Mouse (Mus musculus) hindbrain, embryonic 13.5 days (tissue): ENCODE results near the gene 4930430F08Rik. TPM values are rescaled to one million over a fixed set of nuclear protein-coding genes. Genes with fewer than 3 reads are reported as not detected.

Source experiments
- ATAC-seq: fragments of 200-750 bp; cut with Nextera tagmentation; 2 replicates; pipeline ENCODE4 v1.8.0; 2017; ENCODE audit warnings: moderate TSS enrichment; ENCODE audit not compliant: low FRiP score
- H3K27ac ChIP-seq: fragments of 300-500 bp; sonication (generic); 2 replicates; pipeline ENCODE4 v1.5.1; 2015; ENCODE audit warnings: inconsistent platforms, mild to moderate bottlenecking, moderate library complexity
- H3K27me3 ChIP-seq: fragments of 300-500 bp; sonication (generic); 2 replicates; pipeline ENCODE4 v1.6.1; 2015; ENCODE audit warnings: mild to moderate bottlenecking, inconsistent platforms
- H3K36me3 ChIP-seq: fragments of 300-500 bp; sonication (generic); 2 replicates; pipeline ENCODE4 v1.6.1; 2015; ENCODE audit warnings: mild to moderate bottlenecking, inconsistent platforms
- H3K4me1 ChIP-seq: fragments of 300-500 bp; sonication (generic); replicated peaks from 2 replicates; pipeline ENCODE4 v1.6.1; 2015; ENCODE audit warnings: inconsistent platforms
- H3K4me2 ChIP-seq: fragments of 300-500 bp; sonication (generic); 2 replicates; pipeline ENCODE4 v1.6.1; 2015; ENCODE audit warnings: inconsistent platforms, mild to moderate bottlenecking, moderate library complexity
- H3K4me3 ChIP-seq: fragments of 300-500 bp; sonication (generic); 2 replicates; pipeline ENCODE4 v1.5.1; 2015; ENCODE audit warnings: mild to moderate bottlenecking, inconsistent platforms
- H3K9ac ChIP-seq: fragments of 300-500 bp; sonication (generic); 2 replicates; pipeline ENCODE4 v1.6.1; 2015; ENCODE audit warnings: mild to moderate bottlenecking, inconsistent platforms
- H3K9me3 ChIP-seq: fragments of 300-500 bp; sonication (generic); 2 replicates; pipeline ENCODE4 v1.6.1; 2016; ENCODE audit warnings: inconsistent platforms
- WGBS: fragments of 180-500 bp; shearing (Covaris S2); methylation state at CpG from one replicate; pipeline ENCODE4 v1.1.7; 2015; 5-methylcytosine and 5-hydroxymethylcytosine counted together
- polyA plus RNA-seq: library from polyadenylated mRNA; unstranded; fragments of >200 nt; fragmentation: Nextera tagmentation; extraction: Ambion mirVana; gene quantifications from 2 replicates; pipeline ENCODE4 v1.2.1, GENCODE M21; 2015

Gene 4930430F08Rik
- polyA plus RNA-seq = 10.8 and 14.5 TPM in 2 replicates

GRCm38 (mm10) chr10:100590323-100590722 lies at the start of gene 4930430F08Rik, which contains the start of gene 1700017N19Rik:
Gene 4930430F08Rik (minus strand): TSS chr10:100590423.
Gene 1700017N19Rik (plus strand): TSS chr10:100590484.
- 71% methylated on average over 1 of the region's 1 CpGs for WGBS
- peaks cover 14% of the 10 kb centered on the region for H3K4me1 ChIP-seq
- ATAC-seq = no peak
- H3K4me3 ChIP-seq = peak within 1 kb of the TSS; percentile 77
- H3K9ac ChIP-seq = no peak within 1 kb of the TSS
- H3K9me3 ChIP-seq = no peaks in the 10 kb centered on the region
- no peak within 1 kb of the TSS for H3K27ac ChIP-seq
- peak within 1 kb of the TSS; percentile 71 for H3K4me2 ChIP-seq
- H3K36me3 ChIP-seq = no peaks in the 10 kb centered on the region
- H3K27me3 ChIP-seq = no peaks in the 10 kb centered on the region

GRCm38 (mm10) chr10:100629762-100630438 lies 39.7 kb upstream of the 4930430F08Rik start:
- Histone ChIP-seq H3K4me2 (peak overlapping the region; percentile 31), H3K9ac (0 out of 2 replicates have a peak overlapping the region, but pooled peaks have one; percentile 14), H3K27me3 (no peaks in the 10 kb centered on the region), H3K4me1 (0 out of 2 replicates have a peak, but pooled peaks cover 2% of the 10 kb centered on the region), H3K36me3 (no peaks in the 10 kb centered on the region), H3K9me3 (no peaks in the 10 kb centered on the region), H3K27ac (peak overlapping the region; percentile 73), H3K4me3 (no peak overlapping the region)
- ATAC-seq = peak; percentile 68; the same call in 1 of the 2 replicates
- WGBS = 28% methylated on average over 20 of the region's 20 CpGs

GRCm38 (mm10) chr10:100622494-100622893 lies 32.3 kb upstream of the 4930430F08Rik start:
- Histone ChIP-seq H3K4me1 (no peaks in the 10 kb centered on the region), H3K9me3 (no peaks in the 10 kb centered on the region), H3K36me3 (no peaks in the 10 kb centered on the region), H3K4me3 (no peak overlapping the region), H3K4me2 (no peak overlapping the region), H3K27ac (no peak overlapping the region), H3K9ac (no peak overlapping the region), H3K27me3 (no peaks in the 10 kb centered on the region)
- 87% methylated on average over 3 of the region's 3 CpGs for WGBS
- ATAC-seq = no peak

- no peaks in the 10 kb centered on the region for H3K27me3 ChIP-seq
- H3K36me3 ChIP-seq = no peaks in the 10 kb centered on the region
- no peak overlapping the region for H3K27ac ChIP-seq
- no peaks in the 10 kb centered on the region for H3K4me1 ChIP-seq
- 90% methylated on average over 12 of the region's 12 CpGs for WGBS
- ATAC-seq = no peak
- H3K4me2 ChIP-seq = no peak overlapping the region
- H3K9ac ChIP-seq = no peak overlapping the region
- H3K9me3 ChIP-seq = no peaks in the 10 kb centered on the region
- H3K4me3 ChIP-seq = no peak overlapping the region
Observed at GRCm38 (mm10) chr10:100620040-100620439, 29.8 kb upstream of the 4930430F08Rik start.

GRCm38 (mm10) chr10:100619474-100619873 lies 29.3 kb upstream of the 4930430F08Rik start:
- no peaks in the 10 kb centered on the region for H3K36me3 ChIP-seq
- no peaks in the 10 kb centered on the region for H3K27me3 ChIP-seq
- H3K4me1 ChIP-seq = no peaks in the 10 kb centered on the region
- H3K9me3 ChIP-seq = no peaks in the 10 kb centered on the region
- H3K4me2 ChIP-seq = no peak overlapping the region
- no peak overlapping the region for H3K4me3 ChIP-seq
- no peak overlapping the region for H3K27ac ChIP-seq
- H3K9ac ChIP-seq = no peak overlapping the region
- WGBS = 95% methylated on average over 7 of the region's 7 CpGs
- no peak for ATAC-seq

GRCm38 (mm10) chr10:100617233-100617903 lies 27.1 kb upstream of the 4930430F08Rik start:
- no peaks in the 10 kb centered on the region for H3K4me1 ChIP-seq
- no peak overlapping the region for H3K9ac ChIP-seq
- no peak overlapping the region for H3K4me2 ChIP-seq
- no peaks in the 10 kb centered on the region for H3K36me3 ChIP-seq
- H3K4me3 ChIP-seq = no peak overlapping the region
- no peak overlapping the region for H3K27ac ChIP-seq
- no peaks in the 10 kb centered on the region for H3K27me3 ChIP-seq
- ATAC-seq = 0 out of 2 replicates have a peak, but pooled peaks have one; percentile 39
- WGBS = 73% methylated on average over 6 of the region's 6 CpGs
- no peaks in the 10 kb centered on the region for H3K9me3 ChIP-seq

GRCm38 (mm10) chr10:100604254-100604653 lies 14.0 kb upstream of the 4930430F08Rik start:
- 70% methylated on average over 2 of the region's 2 CpGs for WGBS
- peak; percentile 69; the same call in 1 of the 2 replicates for ATAC-seq
- H3K27ac ChIP-seq = no peak overlapping the region
- H3K36me3 ChIP-seq = no peaks in the 10 kb centered on the region
- no peak overlapping the region for H3K4me3 ChIP-seq
- no peaks in the 10 kb centered on the region for H3K9me3 ChIP-seq
- H3K4me1 ChIP-seq = no peaks in the 10 kb centered on the region
- no peak overlapping the region for H3K9ac ChIP-seq
- H3K4me2 ChIP-seq = no peak overlapping the region
- H3K27me3 ChIP-seq = no peaks in the 10 kb centered on the region

- H3K4me2 ChIP-seq = no peak overlapping the region
Observed at GRCm38 (mm10) chr10:100603511-100603910, 13.3 kb upstream of the 4930430F08Rik start.

GRCm38 (mm10) chr10:100598339-100598738 lies 8.1 kb upstream of the 4930430F08Rik start:
- Histone ChIP-seq H3K27me3 (no peaks in the 10 kb centered on the region), H3K36me3 (no peaks in the 10 kb centered on the region), H3K27ac (no peak overlapping the region), H3K4me3 (no peak overlapping the region), H3K9me3 (no peaks in the 10 kb centered on the region), H3K9ac (no peak overlapping the region), H3K4me2 (no peak overlapping the region), H3K4me1 (no peaks in the 10 kb centered on the region)
- 84% methylated on average over 3 of the region's 3 CpGs for WGBS
- ATAC-seq = no peak

More at GRCm38 (mm10) chr10:100603511-100603910, 13.3 kb upstream of the 4930430F08Rik start:
- no peak for ATAC-seq
- H3K36me3 ChIP-seq = no peaks in the 10 kb centered on the region
- no peaks in the 10 kb centered on the region for H3K9me3 ChIP-seq
- no peak overlapping the region for H3K4me3 ChIP-seq
- no peaks in the 10 kb centered on the region for H3K4me1 ChIP-seq
- no peak overlapping the region for H3K27ac ChIP-seq
- no peaks in the 10 kb centered on the region for H3K27me3 ChIP-seq
- H3K9ac ChIP-seq = no peak overlapping the region
- 80% methylated on average over 9 of the region's 9 CpGs for WGBS

- peak; percentile 100 for ATAC-seq
- under 1% methylated on average over 31 of the region's 31 CpGs for WGBS
Observed at GRCm38 (mm10) chr10:100588932-100589388, 1.3 kb downstream of the 4930430F08Rik start.

GRCm38 (mm10) chr10:100588524-100588923 lies 1.7 kb downstream of the 4930430F08Rik start:
- Histone ChIP-seq H3K9me3 (no peaks in the 10 kb centered on the region), H3K4me1 (peaks cover 14% of the 10 kb centered on the region), H3K27me3 (no peaks in the 10 kb centered on the region), H3K27ac (peak overlapping the region; percentile 87), H3K4me3 (peak overlapping the region; percentile 77), H3K9ac (peak overlapping the region; percentile 87), H3K4me2 (peak overlapping the region; percentile 71), H3K36me3 (peaks cover 6% of the 10 kb centered on the region)
- ATAC-seq = no peak; the same call in 1 of the 2 replicates
- 52% methylated on average over 7 of the region's 7 CpGs for WGBS

More at GRCm38 (mm10) chr10:100588932-100589388, 1.3 kb downstream of the 4930430F08Rik start:
- Histone ChIP-seq H3K9me3 (no peaks in the 10 kb centered on the region), H3K36me3 (peaks cover 5% of the 10 kb centered on the region), H3K4me2 (peak overlapping the region; percentile 71), H3K4me1 (peaks cover 14% of the 10 kb centered on the region), H3K27ac (peak overlapping the region; percentile 87), H3K27me3 (no peaks in the 10 kb centered on the region), H3K4me3 (peak overlapping the region; percentile 77), H3K9ac (peak overlapping the region; percentile 87)

- H3K4me3 ChIP-seq = no peak overlapping the region
- H3K4me2 ChIP-seq = no peak overlapping the region
- peaks cover 6% of the 10 kb centered on the region for H3K36me3 ChIP-seq
- no peak for ATAC-seq
- peaks cover 14% of the 10 kb centered on the region for H3K4me1 ChIP-seq
- no peaks in the 10 kb centered on the region for H3K9me3 ChIP-seq
- WGBS = 93% methylated on average over 3 of the region's 3 CpGs
- no peak overlapping the region for H3K9ac ChIP-seq
- H3K27ac ChIP-seq = no peak overlapping the region
- no peaks in the 10 kb centered on the region for H3K27me3 ChIP-seq
Observed at GRCm38 (mm10) chr10:100584178-100584577, 6.0 kb downstream of the 4930430F08Rik start.
